Mouse (Mus musculus) myocyte (in vitro differentiated cells): ENCODE measurements around the gene Mgat4a.

Source experiments
- MAX ChIP-seq: IDR thresholded peaks from one replicate; pipeline ENCODE4 v1.6.1; 2011; ENCODE audit warnings: low read depth, mild to moderate bottlenecking, control low read depth
- MYOD1 ChIP-seq, 3 experiments: IDR thresholded peaks; one replicate each; pipeline ENCODE4 v1.6.1; 2011; ENCODE audit warnings: control low read depth in 2 of 3, low read depth in 2 of 3, mild to moderate bottlenecking in 2 of 3, moderate library complexity in 1 of 3; ENCODE audit not compliant: insufficient read length in 2 of 3, control insufficient read depth in 1 of 3
- MYOG ChIP-seq, 3 experiments: IDR thresholded peaks; one replicate each; pipeline ENCODE4 v1.6.1; 2011; ENCODE audit warnings: control low read depth in 2 of 3, low read depth in 2 of 3, mild to moderate bottlenecking in 2 of 3; ENCODE audit not compliant: insufficient read length in 2 of 3, control insufficient read depth in 1 of 3, insufficient read depth in 1 of 3
- POLR2A ChIP-seq: IDR thresholded peaks from one replicate; pipeline ENCODE4 v1.6.1; 2011; ENCODE audit warnings: low read depth, mild to moderate bottlenecking, control low read depth, moderate library complexity; ENCODE audit not compliant: insufficient read length
- TCF12 ChIP-seq: IDR thresholded peaks from one replicate; pipeline ENCODE4 v1.6.1; 2011; ENCODE audit warnings: mild to moderate bottlenecking, control low read depth; ENCODE audit not compliant: poor library complexity, insufficient read depth, severe bottlenecking

GRCm38 (mm10) chr1:37509437-37509836, 31.4 kb downstream of the Mgat4a start:
- TF ChIP-seq POLR2A (no peak), MYOD1 (IDR thresholded peaks at IDR 0.05; ENCODE audit: control insufficient read depth in 1 of 3, insufficient read length in 2 of 3, low read depth in 2 of 3) (no peak), MAX (no peak), MYOG (IDR thresholded peaks at IDR 0.05; ENCODE audit: control insufficient read depth in 1 of 3, insufficient read depth in 1 of 3, insufficient read length in 2 of 3, low read depth in 2 of 3) (no peak), TCF12 (no peak)
